8 mouse cellular contexts compared by ENCODE assay signal in genomic region chr2:103564427-103565023, GRCm38 (mm10). TPM values are rescaled to one million over a fixed set of nuclear protein-coding genes. Genes with fewer than 3 reads are reported as not detected.
DNase-seq lines count a peak whose midpoint lies in the region; ATAC-seq lines count a peak whose summit lies in the region.

No protein-coding gene starts in this region.

- H3K27me3 ChIP-seq in kidney, embryonic 15.5 days = peaks cover 32% of the 10 kb centered on the region
- H3K27me3 ChIP-seq in intestine, embryonic 14.5 days (replicated peaks; ENCODE audit: control insufficient read depth, insufficient read depth, low read length) = no peaks in the 10 kb centered on the region; the same call in 1 of the 2 replicates
- H3K27me3 ChIP-seq in neural tube, embryonic 12.5 days (replicated peaks) = 0 out of 2 replicates have a peak, but pooled peaks cover 24% of the 10 kb centered on the region

- H3K9me3 ChIP-seq in kidney, embryonic 15.5 days (replicated peaks) = no peaks in the 10 kb centered on the region
- no peaks in the 10 kb centered on the region for H3K9me3 ChIP-seq in intestine, embryonic 14.5 days (ENCODE audit: control insufficient read depth, low read length)
- H3K9me3 ChIP-seq in neural tube, embryonic 12.5 days = no peaks in the 10 kb centered on the region

- 16% methylated on average over 8 of the region's 8 CpGs for WGBS in kidney, embryonic 15.5 days
- WGBS in intestine, embryonic 14.5 days = 16% methylated on average over 8 of the region's 8 CpGs
- 17% methylated on average over 8 of the region's 8 CpGs for WGBS in neural tube, embryonic 12.5 days

- H3K27ac ChIP-seq in kidney, embryonic 15.5 days = no peak overlapping the region
- no peak overlapping the region for H3K27ac ChIP-seq in intestine, embryonic 14.5 days (ENCODE audit: low read depth)
- no peak overlapping the region for H3K27ac ChIP-seq in neural tube, embryonic 12.5 days

- H3K9ac ChIP-seq in kidney, embryonic 15.5 days = no peak overlapping the region
- no peak overlapping the region for H3K9ac ChIP-seq in intestine, embryonic 14.5 days (ENCODE audit: low read length)
- H3K9ac ChIP-seq in neural tube, embryonic 12.5 days = no peak overlapping the region

- peak overlapping the region; percentile 69 for H3K4me3 ChIP-seq in kidney, embryonic 15.5 days (replicated peaks)
- H3K4me3 ChIP-seq in intestine, embryonic 14.5 days (ENCODE audit: low read depth, low read length) = peak overlapping the region; percentile 65
- peak overlapping the region; percentile 67; the same call in 1 of the 2 replicates for H3K4me3 ChIP-seq in neural tube, embryonic 12.5 days

- no peak for DNase-seq in kidney, postnatal 25 days
- peak; percentile 42 for DNase-seq in c-Kit-positive CD71-negative TER-119-negative erythroid progenitor cells, embryonic 14.5 days (ENCODE audit: low read depth)
- no peak for DNase-seq in intestine, embryonic 14.5 days (ENCODE audit: low spot score)
- DNase-seq in right cerebral cortex, postnatal 10 days (ENCODE audit: low spot score in 2 of 2) = no peak
- DNase-seq in cerebellum, adult 11 months = no peak
- no peak for DNase-seq in adrenal gland, postnatal 14 days

- H3K36me3 ChIP-seq in kidney, embryonic 15.5 days = no peaks in the 10 kb centered on the region
- no peaks in the 10 kb centered on the region for H3K36me3 ChIP-seq in intestine, embryonic 14.5 days (ENCODE audit: control insufficient read depth, insufficient read depth, low read length)
- H3K36me3 ChIP-seq in neural tube, embryonic 12.5 days = no peaks in the 10 kb centered on the region

- H3K4me1 ChIP-seq in kidney, embryonic 15.5 days = peaks cover 41% of the 10 kb centered on the region
- peaks cover 27% of the 10 kb centered on the region for H3K4me1 ChIP-seq in intestine, embryonic 14.5 days (replicated peaks; ENCODE audit: control insufficient read depth, insufficient read depth, low read length)
- H3K4me1 ChIP-seq in neural tube, embryonic 12.5 days = peaks cover 33% of the 10 kb centered on the region

- peak overlapping the region; percentile 93 for H3K4me2 ChIP-seq in kidney, embryonic 15.5 days
- H3K4me2 ChIP-seq in intestine, embryonic 14.5 days (ENCODE audit: low read length) = peak overlapping the region; percentile 95
- peak overlapping the region; percentile 96 for H3K4me2 ChIP-seq in neural tube, embryonic 12.5 days (replicated peaks)

- no peak for ATAC-seq in kidney, embryonic 15.5 days (replicated peaks; ENCODE audit: low FRiP score)
- no peak for ATAC-seq in intestine, embryonic 14.5 days (replicated peaks; ENCODE audit: low FRiP score, low TSS enrichment, low read depth)
- ATAC-seq in neural tube, embryonic 12.5 days (ENCODE audit: low FRiP score, low read depth) = no peak

RNA-seq across cellular contexts. Expression of gene Abtb2, which starts 1.6 kb away (rescaled TPM):
- polyA plus RNA-seq in kidney, embryonic 15.5 days (2015; fragmentation: Nextera tagmentation; extraction: Ambion mirVana) = 7.7 and 8.4 TPM in 2 replicates
- polyA plus RNA-seq in intestine, embryonic 14.5 days (2014; fragmentation: Nextera tagmentation; extraction: Ambion mirVana) = 4.1 and 4.4 TPM in 2 replicates
- 17.5 and 19.1 TPM in 2 replicates for polyA plus RNA-seq in neural tube, embryonic 12.5 days (2016; fragmentation: Nextera tagmentation; extraction: Ambion mirVana)
- 12.0 and 17.0 TPM in 2 replicates for total RNA-seq in adrenal gland, postnatal 14 days (2021)
